Mouse (Mus musculus) cerebellum, adult 9-11 months (tissue): ENCODE measurements around the gene Shprh.
"Not testable (repeated sequence)": the region's sequence is repeated elsewhere in the genome, so short reads cannot be mapped to it uniquely, and the experiment has no call there.

Experiments
- DNase-seq: peaks from one replicate; pipeline ENCODE4 v3.0.0; 2022

Gene Shprh

GRCm38 (mm10) chr10:11148884-11149741 lies at the start of gene Shprh:
Shprh (plus strand) TSS chr10:11149427.
- peak; percentile 99 for DNase-seq

GRCm38 (mm10) chr10:11121781-11122180 lies 27.4 kb upstream of the Shprh start:
- DNase-seq, result no peak

GRCm38 (mm10) chr10:11145580-11145979 lies 3.6 kb upstream of the Shprh start:
- DNase-seq, result no peak

DNA sequence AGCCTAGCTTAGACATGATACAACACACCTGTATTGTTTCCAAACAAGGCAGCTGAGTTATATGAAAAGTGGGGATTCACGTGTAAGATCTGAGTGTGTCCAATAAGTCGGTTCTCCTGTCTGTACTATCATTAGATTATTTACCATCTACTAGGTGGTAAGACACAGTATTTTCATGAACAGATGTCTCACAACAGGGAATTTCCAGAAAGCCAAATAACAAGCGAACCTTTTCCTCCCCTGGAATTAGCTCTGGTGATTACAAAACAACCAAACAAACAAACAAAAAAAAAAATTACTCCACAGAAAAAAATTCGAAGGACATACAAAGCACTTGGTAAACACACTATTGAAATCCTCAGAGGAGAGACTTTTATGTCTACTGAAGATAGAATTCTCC lies 781 bp upstream of the Shprh start:
- DNase-seq, result no peak

GRCm38 (mm10) chr10:11149742-11150125 lies 507 bp downstream of the Shprh start:
- peak; percentile 80 for DNase-seq

GRCm38 (mm10) chr10:11151644-11152043 lies 2.4 kb downstream of the Shprh start:
- no peak for DNase-seq

GRCm38 (mm10) chr10:11157039-11157438 lies 7.8 kb downstream of the Shprh start:
- no peak for DNase-seq

DNA sequence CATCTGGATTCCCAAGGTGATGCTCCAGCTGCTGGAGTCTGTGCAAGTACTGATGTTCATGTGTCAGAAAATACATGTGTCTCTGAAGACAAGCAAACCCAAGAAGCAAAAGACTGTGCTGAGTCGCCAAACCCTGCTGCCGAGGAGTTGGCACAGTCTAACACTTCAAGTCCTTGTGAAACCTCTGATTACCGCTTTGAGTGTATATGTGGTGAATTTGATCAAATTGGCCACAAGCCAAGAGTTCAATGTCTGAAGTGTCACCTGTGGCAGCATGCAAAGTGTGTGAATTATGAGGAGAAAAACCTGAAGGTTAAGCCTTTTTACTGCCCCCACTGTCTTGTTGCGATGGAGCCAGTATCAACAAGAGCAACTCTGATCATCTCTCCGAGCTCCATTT lies 15.3 kb downstream of the Shprh start:
- no peak for DNase-seq

- DNase-seq, result no peak
Observed at GRCm38 (mm10) chr10:11170252-11170651, 21.0 kb downstream of the Shprh start.

DNA sequence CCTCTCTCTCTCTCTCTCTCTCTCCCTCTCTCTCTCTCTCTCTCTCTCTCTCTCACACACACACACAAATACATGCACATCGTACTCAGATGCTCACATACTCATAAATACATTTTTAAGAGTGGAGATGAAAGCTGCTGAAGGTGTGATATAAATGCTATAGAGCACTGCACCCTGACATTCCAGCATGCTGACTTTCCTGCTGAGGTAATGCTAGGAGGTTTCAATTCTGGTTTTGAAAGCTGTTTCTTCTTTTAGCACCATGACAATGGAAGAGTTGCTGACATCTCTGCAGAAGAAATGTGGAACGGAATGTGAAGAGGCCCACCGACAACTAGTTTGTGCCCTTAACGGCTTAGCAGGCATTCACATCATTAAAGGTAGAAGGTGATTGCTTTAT lies 22.4 kb downstream of the Shprh start:
- no peak for DNase-seq

DNA sequence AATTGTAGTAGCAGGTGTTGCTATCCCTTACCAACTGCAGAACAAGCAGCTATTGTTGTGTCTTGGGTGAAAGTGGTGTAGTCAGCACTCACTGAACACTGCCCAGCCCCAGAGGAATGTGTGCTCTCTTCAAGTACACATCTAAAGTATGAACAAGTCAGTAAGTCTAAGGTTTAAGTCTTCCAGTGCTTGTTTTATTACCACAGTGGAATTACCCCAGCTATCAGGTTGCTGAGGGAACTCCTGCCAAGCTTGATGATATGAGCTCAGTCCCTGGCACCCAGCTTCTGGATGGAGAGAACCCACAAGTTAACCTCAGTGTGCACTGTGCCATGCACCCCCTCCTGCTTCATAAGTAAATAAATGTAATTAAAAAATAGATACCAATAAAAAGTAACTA lies 23.3 kb downstream of the Shprh start:
- no peak for DNase-seq

DNA sequence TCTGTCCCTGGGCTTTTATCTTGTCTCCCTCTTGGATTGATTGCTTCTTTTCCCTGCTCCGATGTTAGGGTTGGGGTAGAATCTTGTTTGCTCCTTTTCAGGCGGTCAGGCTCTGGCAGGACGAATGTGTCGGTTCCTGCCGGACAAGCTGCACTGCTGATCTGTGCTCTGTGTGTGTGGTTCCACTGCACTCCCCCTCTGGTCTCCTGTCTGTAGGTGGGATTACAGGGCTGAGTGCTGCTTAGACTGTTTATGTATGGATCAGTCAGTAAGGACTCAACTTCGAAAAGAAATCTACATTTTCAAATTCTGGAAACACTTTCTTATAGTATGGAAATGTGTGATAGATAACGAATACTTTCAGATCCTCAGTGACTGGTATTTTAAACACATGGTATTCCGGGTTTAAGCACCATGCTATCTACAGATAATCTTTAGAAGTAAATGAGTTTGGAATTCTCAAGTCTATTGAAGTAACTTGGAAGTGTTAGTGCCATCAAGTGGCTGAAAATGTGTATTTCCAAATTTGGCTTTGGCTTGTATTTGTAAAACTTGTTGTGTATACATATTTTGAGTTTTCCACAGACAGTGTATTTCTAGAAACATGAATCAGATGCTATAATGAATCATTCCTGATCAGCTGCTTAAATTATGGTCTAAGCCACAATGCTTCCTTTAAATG lies 26.7 kb downstream of the Shprh start:
- no peak for DNase-seq

DNA sequence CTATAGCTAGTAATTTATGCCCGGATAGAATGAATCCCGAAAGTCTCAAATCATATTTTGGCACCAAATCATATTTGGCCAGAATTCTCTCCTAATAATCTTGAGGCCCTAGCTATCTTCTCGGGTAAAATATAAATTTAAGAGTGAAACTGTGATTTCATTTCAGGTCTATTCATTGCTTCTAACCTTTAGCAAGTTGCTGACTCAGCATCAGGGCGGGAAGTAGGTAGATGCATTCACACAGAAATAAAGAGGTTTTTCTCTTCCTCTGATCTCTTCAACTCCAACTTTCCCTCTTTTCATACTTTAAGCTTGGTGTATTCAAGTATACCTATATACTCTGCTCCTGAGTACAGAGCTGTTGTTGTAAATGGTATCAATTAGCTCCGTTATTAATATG lies 30.9 kb downstream of the Shprh start:
- DNase-seq, result no peak

DNA sequence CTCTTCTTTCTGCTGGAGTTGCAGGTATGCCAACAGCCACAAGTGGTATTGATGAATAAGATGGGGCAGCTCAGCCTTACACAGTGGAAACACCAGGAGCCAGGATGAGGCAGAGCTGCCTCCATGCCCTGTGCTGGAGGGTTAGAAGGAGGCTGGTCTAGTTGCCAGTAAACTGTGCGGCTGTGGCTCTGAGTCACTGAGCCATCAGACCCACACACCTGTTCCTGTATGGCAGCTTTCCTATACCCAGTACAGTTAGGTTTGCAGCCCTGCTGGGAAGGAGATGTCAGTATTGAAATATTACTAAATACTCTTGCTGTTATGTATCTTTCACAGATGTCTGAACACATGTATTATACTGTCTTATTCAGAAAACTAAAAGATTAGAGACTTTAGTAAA lies 48.1 kb downstream of the Shprh start:
- DNase-seq, result peak; percentile 16

DNA sequence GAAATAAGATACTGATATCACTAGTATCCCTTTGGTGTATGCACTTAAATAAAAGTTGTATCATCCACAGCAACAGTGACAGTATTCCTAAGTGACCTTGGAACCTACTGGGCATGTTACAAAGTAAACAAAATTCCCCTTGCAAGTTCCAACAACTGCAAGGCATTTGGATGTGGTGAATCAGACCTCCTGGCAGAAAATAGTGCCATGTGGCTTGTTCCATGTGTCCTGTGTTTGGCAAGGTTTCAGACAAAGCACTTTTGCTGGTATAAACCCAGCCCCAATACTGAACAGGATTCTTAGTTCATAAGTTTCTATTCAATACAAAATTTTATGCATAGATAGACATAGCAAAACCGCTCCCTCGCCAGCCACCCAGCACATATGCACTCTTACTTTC lies 49.1 kb downstream of the Shprh start:
- DNase-seq, result peak; percentile 18

- no peak for DNase-seq
Observed at GRCm38 (mm10) chr10:11199980-11200379, 50.8 kb downstream of the Shprh start.

- DNase-seq, result not testable (repeated sequence)
Observed at GRCm38 (mm10) chr10:11205883-11206282, 56.7 kb downstream of the Shprh start.

DNA sequence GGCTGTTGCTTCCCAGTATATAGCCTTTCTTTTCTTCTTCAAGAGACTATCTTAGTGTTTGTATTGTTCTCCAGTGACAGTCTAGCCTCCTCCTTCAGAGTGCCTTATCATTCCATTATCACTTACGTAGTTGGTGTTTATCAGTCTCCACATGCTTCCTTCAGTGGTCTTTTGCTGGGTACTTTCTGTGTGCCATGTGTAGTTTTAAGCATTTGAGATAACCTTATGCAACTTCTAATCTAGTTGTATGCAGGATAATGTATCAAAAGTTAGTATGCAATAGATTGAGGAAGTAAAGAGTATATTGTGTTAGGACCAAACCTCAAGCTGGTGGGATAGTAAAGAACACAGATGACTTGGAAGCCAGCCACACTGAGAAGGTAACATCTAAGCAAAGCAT lies 59.4 kb downstream of the Shprh start:
- DNase-seq, result no peak

- no peak for DNase-seq
Observed at GRCm38 (mm10) chr10:11212003-11212402, 62.8 kb downstream of the Shprh start.

DNA sequence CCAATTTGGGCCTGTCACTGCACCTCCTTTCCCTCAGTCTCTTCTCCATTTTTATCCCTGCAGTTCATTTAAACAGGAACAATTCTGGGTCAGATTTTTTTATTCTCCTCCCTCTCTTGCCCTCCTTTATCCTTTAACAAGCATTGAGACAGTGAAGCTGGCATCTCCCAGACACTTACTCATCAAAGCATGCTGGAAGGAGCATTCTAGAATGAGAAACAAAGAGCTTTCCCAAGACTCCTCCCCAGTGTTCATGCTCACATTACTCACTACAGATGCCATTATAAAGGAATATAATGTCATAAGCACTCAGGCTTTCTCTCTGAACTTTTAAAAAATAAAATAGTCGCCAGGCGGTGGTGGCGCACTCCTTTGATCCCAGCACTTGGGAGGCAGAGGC lies 77.2 kb downstream of the Shprh start:
- no peak for DNase-seq

- no peak for DNase-seq
Observed at GRCm38 (mm10) chr10:11229545-11230178, 80.4 kb downstream of the Shprh start.

GRCm38 (mm10) chr10:11233208-11233607 lies 84.0 kb downstream of the Shprh start:
- DNase-seq, result no peak

DNA sequence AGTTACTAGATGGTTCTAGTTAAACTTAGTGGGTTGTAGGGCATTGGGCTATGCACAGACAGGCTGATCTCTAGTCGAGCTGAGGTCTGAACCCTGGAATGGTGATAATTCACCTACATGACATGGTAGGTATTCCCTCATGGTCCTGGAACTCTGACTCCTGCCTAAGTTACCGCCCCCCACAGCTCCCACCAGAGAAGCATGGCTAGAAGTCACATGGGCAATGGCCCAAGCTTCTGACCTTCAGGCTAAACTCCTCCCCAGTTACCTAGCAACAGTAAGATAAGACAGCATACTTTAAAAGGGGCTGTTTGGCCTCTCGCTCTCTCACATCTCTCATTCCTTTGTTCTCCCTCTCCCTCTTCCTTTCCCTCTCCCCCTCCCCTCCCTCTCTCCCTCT lies 93.8 kb downstream of the Shprh start:
- DNase-seq, result not testable (repeated sequence)

GRCm38 (mm10) chr10:11248210-11248609 lies 99.0 kb downstream of the Shprh start:
- no peak for DNase-seq
